Mouse (Mus musculus): ENCODE results near the gene Slc25a23. TPM values are rescaled to one million over a fixed set of nuclear protein-coding genes. Genes with fewer than 3 reads are reported as not detected.

Gene Slc25a23
- polyA plus RNA-seq, 1 experiment from 2014 or later = 27.6 TPM

DNA sequence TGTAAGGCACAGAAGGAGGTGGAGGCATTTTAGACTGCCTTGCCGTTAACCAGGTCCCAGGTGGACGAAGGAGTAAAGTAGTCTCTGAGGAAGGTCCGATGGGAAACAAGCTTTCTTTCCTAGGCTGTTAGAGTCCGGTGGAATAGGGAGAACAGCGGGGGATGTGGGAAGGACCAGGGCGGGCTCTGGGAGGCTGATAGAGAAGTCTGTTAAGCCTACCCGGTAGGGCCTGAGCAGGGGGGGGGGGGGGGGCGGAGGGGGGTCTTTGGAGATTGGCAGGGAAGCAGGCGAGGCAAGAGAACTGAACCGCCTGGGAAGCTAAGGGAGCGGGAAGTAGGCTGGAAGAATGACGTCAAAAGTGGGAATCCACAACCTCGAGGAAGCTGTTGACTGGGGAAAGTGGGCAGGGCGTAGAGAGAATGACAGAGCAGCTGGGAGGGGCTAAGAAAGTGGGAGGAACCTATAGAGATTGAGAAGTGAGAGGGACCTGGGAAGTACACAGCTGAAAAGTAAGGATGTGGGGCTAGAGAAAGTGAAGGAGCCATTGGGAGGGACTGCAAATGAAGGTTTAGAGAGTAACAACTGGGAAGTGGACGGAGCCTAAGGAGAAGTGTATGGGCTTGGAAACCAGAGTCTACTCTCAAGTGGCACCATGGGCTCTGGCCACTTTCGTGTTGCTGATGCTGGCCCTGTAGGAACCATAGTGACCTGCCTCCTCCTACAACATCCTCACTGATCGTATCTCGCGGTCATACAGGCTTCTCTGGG is 36.4 kb upstream of the Slc25a23 start:
- peak; percentile 85 for ATAC-seq (ENCODE audit: low FRiP score)
- H3K9me3 ChIP-seq = no peaks in the 10 kb centered on the region
- peaks cover 9% of the 10 kb centered on the region; the same call in 1 of the 2 replicates for H3K27me3 ChIP-seq
- no peak overlapping the region for H3K27ac ChIP-seq
- no peaks in the 10 kb centered on the region for H3K36me3 ChIP-seq
- H3K4me1 ChIP-seq (replicated peaks) = peaks cover 10% of the 10 kb centered on the region
- H3K9ac ChIP-seq = no peak overlapping the region
- WGBS = 3% methylated on average over 18 of the region's 19 CpGs
- peak overlapping the region; percentile 42 for H3K4me2 ChIP-seq
- H3K4me3 ChIP-seq = peak overlapping the region; percentile 19; the same call in 1 of the 2 replicates

DNA sequence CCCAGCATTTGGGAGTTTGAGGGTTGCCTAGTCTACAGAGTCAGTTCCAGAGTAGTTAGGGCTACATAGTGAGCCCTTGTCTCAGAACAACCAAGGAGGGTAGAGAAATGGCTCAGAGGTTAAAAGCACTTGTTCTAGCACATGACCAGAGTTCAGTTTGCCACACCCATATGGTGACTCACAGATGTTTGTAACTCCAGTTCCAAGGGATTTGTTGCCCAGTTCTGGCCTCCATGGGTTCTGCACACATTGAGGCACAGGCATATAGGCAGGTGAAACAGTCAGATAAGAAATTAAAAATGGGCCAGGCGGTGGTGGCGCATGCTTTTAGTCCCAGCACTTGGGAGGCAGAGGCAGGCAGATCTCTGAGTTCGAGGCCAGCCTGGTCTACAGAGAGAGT is 34.6 kb upstream of the Slc25a23 start:
- Histone ChIP-seq H3K27me3 (peaks cover 9% of the 10 kb centered on the region; the same call in 1 of the 2 replicates), H3K4me2 (no peak overlapping the region), H3K27ac (no peak overlapping the region), H3K4me3 (no peak overlapping the region), H3K9ac (no peak overlapping the region), H3K9me3 (no peaks in the 10 kb centered on the region), H3K4me1 (replicated peaks) (peaks cover 10% of the 10 kb centered on the region), H3K36me3 (no peaks in the 10 kb centered on the region)
- no peak for ATAC-seq (ENCODE audit: low FRiP score)
- 90% methylated on average over 3 of the region's 3 CpGs for WGBS

DNA sequence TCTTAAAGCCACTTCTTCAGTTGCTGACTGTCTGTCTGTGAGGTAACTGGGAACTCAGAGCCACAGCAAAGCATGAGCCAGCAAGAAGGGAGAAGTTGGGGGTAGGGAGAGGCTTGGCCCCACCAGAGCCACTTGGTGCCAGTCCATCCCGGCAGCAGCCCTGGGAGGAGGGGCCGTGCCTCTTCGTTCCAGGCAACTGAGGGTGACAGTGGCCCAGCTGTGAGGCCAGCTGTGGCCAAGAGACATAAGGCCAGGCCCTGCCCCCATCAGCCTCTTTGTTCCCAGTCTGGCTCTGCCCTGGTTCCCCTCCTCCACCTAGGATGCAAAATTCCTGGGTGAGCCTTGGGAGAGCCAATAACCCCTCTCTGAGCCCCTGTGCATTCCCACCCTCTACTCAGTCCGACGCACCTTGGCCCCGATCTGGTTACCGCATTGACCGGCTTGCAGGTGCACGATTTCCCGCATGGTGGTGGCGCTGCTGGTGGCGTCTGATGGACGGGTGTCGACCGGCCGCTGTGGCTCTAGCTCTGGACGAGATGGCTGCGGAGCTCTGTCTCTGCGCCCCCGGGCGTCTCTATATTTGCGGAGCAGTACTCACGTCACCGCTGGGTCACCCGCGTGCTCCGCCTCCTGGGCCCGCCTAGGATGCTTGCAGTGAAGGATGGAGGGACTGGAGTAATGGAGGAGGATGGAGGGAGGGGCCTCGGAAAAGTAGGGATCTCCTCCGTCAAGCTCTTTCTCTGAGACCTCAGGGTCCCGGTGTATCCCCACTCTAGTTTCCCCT is 27.6 kb upstream of the Slc25a23 start, which contains the start of gene Tubb4a:
Gene Tubb4a, minus strand, starts transcription at position 734 of the 784 bp plus-strand sequence.
- peak within 1 kb of the TSS; percentile 86 for H3K9ac ChIP-seq
- H3K27me3 ChIP-seq = 0 out of 2 replicates have a peak, but pooled peaks cover 3% of the 10 kb centered on the region
- peak within 1 kb of the TSS; percentile 88 for H3K27ac ChIP-seq
- under 1% methylated on average over 31 of the region's 31 CpGs for WGBS
- peak; percentile 96 for ATAC-seq (ENCODE audit: low FRiP score)
- no peaks in the 10 kb centered on the region for H3K9me3 ChIP-seq
- peaks cover 31% of the 10 kb centered on the region for H3K36me3 ChIP-seq
- peak within 1 kb of the TSS; percentile 76 for H3K4me2 ChIP-seq
- peaks cover 40% of the 10 kb centered on the region for H3K4me1 ChIP-seq (replicated peaks)
- H3K4me3 ChIP-seq = peak within 1 kb of the TSS; percentile 66

DNA sequence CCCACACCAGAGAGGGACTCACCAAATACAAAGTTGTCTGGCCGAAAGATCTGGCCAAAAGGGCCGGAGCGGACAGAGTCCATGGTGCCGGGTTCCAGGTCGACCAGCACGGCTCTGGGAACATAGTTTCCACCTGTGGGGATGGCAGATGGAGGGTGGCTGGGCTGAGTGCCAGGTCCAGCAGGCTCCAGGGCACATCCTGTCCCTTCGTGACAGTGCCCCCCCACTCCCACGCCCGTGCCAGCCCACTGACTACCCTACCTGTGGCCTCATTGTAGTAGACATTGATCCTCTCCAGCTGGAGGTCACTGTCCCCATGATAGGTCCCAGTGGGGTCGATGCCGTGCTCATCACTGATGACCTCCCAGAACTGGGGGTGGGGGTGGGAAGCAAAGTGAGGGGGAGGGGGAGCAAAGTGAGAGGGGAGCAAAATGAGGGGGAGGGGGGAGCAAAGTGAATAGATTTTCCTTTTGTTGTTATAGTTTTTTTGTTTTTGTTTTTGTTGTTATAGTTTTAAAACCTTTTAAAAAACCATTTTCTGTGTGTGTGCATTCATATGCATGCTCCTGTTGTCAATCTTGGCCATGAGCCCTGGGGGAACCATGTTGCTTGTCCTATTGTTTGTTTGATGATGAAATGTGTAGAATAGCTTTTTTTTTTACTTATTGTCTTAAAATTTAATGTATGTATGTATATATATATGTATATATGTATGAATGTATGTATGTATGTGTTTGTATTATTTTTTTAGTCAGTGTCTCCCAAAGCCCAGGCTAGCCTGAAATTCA is 26.5 kb upstream of the Slc25a23 start:
- peak overlapping the region; percentile 76 for H3K4me2 ChIP-seq
- peak overlapping the region; percentile 66 for H3K4me3 ChIP-seq
- H3K4me1 ChIP-seq (replicated peaks) = peaks cover 40% of the 10 kb centered on the region
- H3K27me3 ChIP-seq = 0 out of 2 replicates have a peak, but pooled peaks cover 3% of the 10 kb centered on the region
- H3K27ac ChIP-seq = no peak overlapping the region
- peaks cover 40% of the 10 kb centered on the region for H3K36me3 ChIP-seq
- WGBS = 84% methylated on average over 11 of the region's 11 CpGs
- no peak for ATAC-seq (ENCODE audit: low FRiP score)
- no peaks in the 10 kb centered on the region for H3K9me3 ChIP-seq
- H3K9ac ChIP-seq = peak overlapping the region; percentile 86

DNA sequence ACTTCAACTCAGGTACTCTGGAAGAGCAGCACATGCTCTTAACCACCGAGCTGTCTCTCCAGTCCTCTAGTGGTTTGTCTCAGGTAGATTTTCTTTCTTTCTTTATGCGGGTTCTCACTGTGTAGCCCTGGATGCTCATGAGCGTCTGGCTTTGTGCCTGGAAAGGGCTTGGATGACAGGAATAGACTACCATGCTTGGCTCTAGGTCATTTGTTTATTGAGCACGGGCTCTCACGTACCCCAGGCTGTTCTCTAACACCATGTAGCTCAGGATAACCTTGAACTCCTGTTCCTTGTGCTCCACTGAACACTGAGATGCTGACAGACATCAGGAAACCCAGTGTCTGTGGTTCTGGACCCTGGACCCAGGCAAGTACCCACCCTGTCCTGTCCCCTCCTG is 22.8 kb upstream of the Slc25a23 start:
- peaks cover 57% of the 10 kb centered on the region for H3K36me3 ChIP-seq

DNA sequence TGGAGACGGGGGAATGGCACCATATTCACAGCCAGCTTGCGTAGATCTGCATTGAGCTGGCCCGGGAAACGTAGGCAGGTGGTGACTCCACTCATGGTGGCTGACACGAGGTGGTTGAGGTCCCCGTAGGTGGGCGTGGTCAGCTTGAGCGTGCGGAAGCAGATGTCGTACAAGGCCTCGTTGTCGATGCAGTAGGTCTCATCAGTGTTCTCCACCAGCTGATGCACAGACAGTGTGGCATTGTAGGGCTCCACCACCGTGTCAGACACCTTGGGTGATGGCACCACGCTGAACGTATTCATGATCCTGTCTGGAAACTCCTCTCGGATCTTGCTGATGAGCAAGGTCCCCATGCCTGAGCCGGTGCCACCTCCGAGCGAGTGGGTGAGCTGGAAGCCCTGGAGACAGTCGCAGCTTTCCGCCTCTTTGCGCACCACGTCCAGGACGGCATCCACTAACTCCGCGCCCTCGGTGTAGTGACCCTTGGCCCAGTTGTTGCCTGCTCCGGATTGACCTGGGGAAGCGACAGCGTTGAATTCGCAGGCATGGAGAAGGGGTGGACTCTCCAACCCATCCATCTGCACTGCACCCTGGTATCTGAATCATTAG is 21.7 kb upstream of the Slc25a23 start:
- H3K4me2 ChIP-seq = no peak overlapping the region
- H3K9ac ChIP-seq = no peak overlapping the region
- no peak for ATAC-seq (ENCODE audit: low FRiP score)
- H3K4me1 ChIP-seq (replicated peaks) = peaks cover 32% of the 10 kb centered on the region
- H3K27ac ChIP-seq = no peak overlapping the region
- WGBS = 94% methylated on average over 31 of the region's 31 CpGs
- no peak overlapping the region for H3K4me3 ChIP-seq
- H3K27me3 ChIP-seq = no peaks in the 10 kb centered on the region
- H3K36me3 ChIP-seq = peaks cover 57% of the 10 kb centered on the region
- no peaks in the 10 kb centered on the region for H3K9me3 ChIP-seq

More for the DNA sequence above, 22.8 kb upstream of the Slc25a23 start:
- no peaks in the 10 kb centered on the region for H3K27me3 ChIP-seq
- H3K4me2 ChIP-seq = no peak overlapping the region
- H3K9me3 ChIP-seq = no peaks in the 10 kb centered on the region
- no peak overlapping the region for H3K27ac ChIP-seq
- H3K4me1 ChIP-seq (replicated peaks) = peaks cover 40% of the 10 kb centered on the region
- no peak overlapping the region for H3K4me3 ChIP-seq
- no peak for ATAC-seq (ENCODE audit: low FRiP score)
- 94% methylated on average over 5 of the region's 5 CpGs for WGBS
- H3K9ac ChIP-seq = no peak overlapping the region

DNA sequence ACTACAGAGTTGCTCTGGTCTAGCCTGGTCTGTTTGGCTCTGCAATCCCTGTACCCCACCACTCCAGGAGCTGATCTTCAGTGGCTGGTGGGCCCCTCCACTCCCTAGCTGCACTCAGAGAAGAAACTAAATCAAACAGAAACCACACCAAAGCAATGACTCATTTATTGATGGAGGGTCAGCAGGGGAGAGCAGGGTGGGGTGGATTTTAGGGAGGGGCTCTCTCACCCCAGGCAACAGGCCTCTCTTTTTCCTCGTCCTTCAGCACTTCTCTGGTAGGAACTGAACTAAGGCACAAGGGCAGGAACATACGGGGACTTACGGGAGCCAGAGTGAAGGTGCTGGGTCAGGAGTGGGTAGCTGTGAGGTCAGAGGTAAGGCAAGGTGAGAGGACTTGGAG is 20.3 kb upstream of the Slc25a23 start:
- H3K4me1 ChIP-seq (replicated peaks) = peaks cover 18% of the 10 kb centered on the region
- no peak for ATAC-seq (ENCODE audit: low FRiP score)
- peaks cover 49% of the 10 kb centered on the region for H3K36me3 ChIP-seq
- no peak overlapping the region for H3K27ac ChIP-seq
- H3K9ac ChIP-seq = no peak overlapping the region
- no peak overlapping the region for H3K4me3 ChIP-seq
- no peak overlapping the region for H3K4me2 ChIP-seq
- H3K9me3 ChIP-seq = no peaks in the 10 kb centered on the region
- WGBS = 75% methylated on average over 3 of the region's 3 CpGs
- H3K27me3 ChIP-seq = no peaks in the 10 kb centered on the region

DNA sequence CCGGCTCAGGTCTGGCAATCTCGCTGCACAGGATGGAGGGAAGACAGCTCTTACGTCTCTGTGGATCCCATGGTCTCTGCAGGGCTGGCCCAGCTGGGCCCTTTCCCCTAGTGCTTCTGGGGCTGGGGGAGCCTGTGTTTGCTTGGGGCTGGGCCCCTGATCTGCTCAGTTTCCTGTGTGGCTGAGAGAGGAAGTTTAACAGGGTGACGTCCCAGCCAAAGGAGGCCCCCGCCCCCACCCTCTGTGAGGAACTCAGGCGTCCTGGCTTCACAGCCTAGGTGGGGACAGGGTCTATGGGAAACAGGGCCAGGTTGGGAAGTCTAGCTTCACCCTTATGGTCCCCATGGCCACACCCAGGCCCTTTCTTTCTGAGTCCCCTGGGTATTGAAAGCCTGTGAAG is 18.7 kb upstream of the Slc25a23 start, which contains the start of gene Dennd1c:
Gene Dennd1c, minus strand, starts transcription at position 179 of the 400 bp plus-strand sequence.
- Histone ChIP-seq H3K4me3 (no peak within 1 kb of the TSS), H3K36me3 (peaks cover 34% of the 10 kb centered on the region), H3K4me1 (replicated peaks) (peaks cover 2% of the 10 kb centered on the region; the same call in 1 of the 2 replicates), H3K9ac (no peak within 1 kb of the TSS), H3K9me3 (no peaks in the 10 kb centered on the region), H3K4me2 (no peak within 1 kb of the TSS), H3K27me3 (no peaks in the 10 kb centered on the region), H3K27ac (no peak within 1 kb of the TSS)
- 0 out of 2 replicates have a peak, but pooled peaks have one; percentile 22 for ATAC-seq (ENCODE audit: low FRiP score)
- WGBS = 60% methylated on average over 6 of the region's 6 CpGs

DNA sequence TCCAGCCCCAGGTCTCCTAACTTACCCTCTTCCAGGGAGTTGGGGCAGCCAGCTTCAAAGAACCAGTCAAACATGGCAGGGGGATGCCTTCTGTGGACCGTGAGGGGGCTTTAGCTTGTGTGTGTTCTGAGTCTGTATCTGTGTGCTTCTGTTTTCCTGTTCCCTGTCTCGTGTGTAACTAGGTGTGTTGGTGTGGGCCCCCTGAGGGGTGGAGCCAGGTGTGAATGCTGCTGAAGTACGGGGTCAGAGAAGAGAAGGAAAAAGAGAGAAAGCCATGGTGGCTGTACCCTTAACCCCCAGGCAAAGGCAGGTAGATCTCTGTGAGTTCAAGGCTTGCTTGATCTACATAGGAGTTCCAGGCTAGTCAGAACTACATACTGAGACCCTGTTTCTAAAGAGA is 17.3 kb upstream of the Slc25a23 start:
- H3K4me1 ChIP-seq (replicated peaks) = no peaks in the 10 kb centered on the region
- H3K27ac ChIP-seq = no peak overlapping the region
- no peak overlapping the region for H3K4me3 ChIP-seq
- no peaks in the 10 kb centered on the region for H3K27me3 ChIP-seq
- no peak for ATAC-seq (ENCODE audit: low FRiP score)
- 70% methylated on average over 3 of the region's 3 CpGs for WGBS
- H3K36me3 ChIP-seq = peaks cover 25% of the 10 kb centered on the region
- H3K9ac ChIP-seq = no peak overlapping the region
- H3K9me3 ChIP-seq = no peaks in the 10 kb centered on the region
- no peak overlapping the region for H3K4me2 ChIP-seq

DNA sequence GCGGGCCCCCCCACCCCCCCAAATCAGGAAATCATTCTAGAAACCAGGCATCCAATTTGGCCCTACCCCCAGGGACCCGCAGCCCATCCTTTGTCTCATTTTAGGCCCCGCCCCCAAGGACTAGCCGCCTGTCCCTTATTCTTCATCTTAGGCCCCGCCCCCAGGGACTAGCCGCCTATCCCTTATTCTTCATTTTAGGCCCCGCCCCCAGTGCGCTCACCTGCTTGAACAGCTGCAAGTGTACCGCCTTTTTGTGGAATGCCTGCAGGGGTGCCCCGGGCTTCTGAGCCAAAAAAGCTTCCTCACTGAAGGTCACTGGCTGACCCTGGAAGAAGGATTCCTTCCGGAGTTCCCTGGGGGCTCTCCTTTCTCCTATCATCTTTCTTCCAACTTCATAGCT is 11.0 kb upstream of the Slc25a23 start:
- 2% methylated on average over 11 of the region's 11 CpGs for WGBS
- H3K9ac ChIP-seq = peak overlapping the region; percentile 49; the same call in 1 of the 2 replicates

DNA sequence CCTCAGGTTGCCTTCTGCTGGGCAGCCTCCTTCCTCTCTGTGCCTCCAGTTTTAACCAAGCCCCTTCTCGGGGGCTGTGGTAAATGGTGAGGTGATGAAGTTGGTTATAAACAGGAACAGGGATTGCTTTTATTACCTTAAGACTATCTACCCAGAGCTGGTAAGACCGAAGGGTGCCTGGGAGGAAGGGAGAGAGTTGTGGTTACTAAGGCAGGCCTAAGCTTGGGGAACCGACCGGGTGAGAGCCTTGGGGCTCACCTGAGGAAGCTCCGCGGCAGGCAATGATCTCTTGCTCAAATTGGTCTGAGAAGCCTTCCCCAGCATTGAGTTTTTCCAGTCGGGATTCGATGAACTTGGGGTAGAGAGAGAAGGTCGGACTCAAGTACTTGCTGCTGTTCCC is 10.6 kb upstream of the Slc25a23 start:
- ATAC-seq (ENCODE audit: low FRiP score) = no peak
- no peaks in the 10 kb centered on the region for H3K36me3 ChIP-seq
- peak overlapping the region; percentile 23 for H3K4me3 ChIP-seq
- WGBS = 12% methylated on average over 9 of the region's 9 CpGs
- H3K27me3 ChIP-seq = peaks cover 12% of the 10 kb centered on the region
- H3K9ac ChIP-seq = peak overlapping the region; percentile 49
- H3K9me3 ChIP-seq = no peaks in the 10 kb centered on the region
- H3K4me2 ChIP-seq = peak overlapping the region; percentile 30
- H3K27ac ChIP-seq = no peak overlapping the region
- peaks cover 6% of the 10 kb centered on the region; the same call in 1 of the 2 replicates for H3K4me1 ChIP-seq (replicated peaks)

More for the DNA sequence above, 11.0 kb upstream of the Slc25a23 start:
- Histone ChIP-seq H3K4me1 (replicated peaks) (peaks cover 6% of the 10 kb centered on the region; the same call in 1 of the 2 replicates), H3K36me3 (no peaks in the 10 kb centered on the region), H3K27me3 (peaks cover 9% of the 10 kb centered on the region; the same call in 1 of the 2 replicates), H3K4me3 (peak overlapping the region; percentile 23), H3K9me3 (no peaks in the 10 kb centered on the region), H3K27ac (no peak overlapping the region), H3K4me2 (peak overlapping the region; percentile 30)
- peak; percentile 31; the same call in 1 of the 2 replicates for ATAC-seq (ENCODE audit: low FRiP score)
